Mouse (Mus musculus) midbrain, embryonic 14.5 days (tissue): ENCODE measurements at regions not wholly inside any gene's neighbourhood (a gene's known extent, or its start where the extent isn't known, plus 50 kb on each side); places are given as distances from the start of the nearest gene placed in this dataset.

Experiments used
- ATAC-seq: fragments of 200-750 bp; cut with Nextera tagmentation; 2 replicates; pipeline ENCODE4 v1.8.0; 2017; ENCODE audit warnings: moderate number of reproducible peaks, moderate library complexity; ENCODE audit not compliant: low FRiP score, low TSS enrichment
- DNase-seq: peaks from one replicate; pipeline ENCODE4 v3.0.0-alpha.2; 2015
- H3K27ac ChIP-seq: fragments of 300-500 bp; sonication (generic); replicated peaks from 2 replicates; pipeline ENCODE4 v1.5.1; 2014; ENCODE audit warnings: mild to moderate bottlenecking, low read depth, low read length, moderate library complexity
- H3K27me3 ChIP-seq: fragments of 300-500 bp; sonication (generic); 2 replicates; pipeline ENCODE4 v1.6.1; 2014; ENCODE audit warnings: low read length, control low read depth, mixed read lengths; ENCODE audit not compliant: control insufficient read depth, insufficient read depth
- H3K36me3 ChIP-seq: fragments of 300-500 bp; sonication (generic); 2 replicates; pipeline ENCODE4 v1.6.1; 2014; ENCODE audit warnings: low read length, control low read depth; ENCODE audit not compliant: control insufficient read depth, insufficient read depth
- H3K4me1 ChIP-seq: fragments of 300-500 bp; sonication (generic); 2 replicates; pipeline ENCODE4 v1.6.1; 2014; ENCODE audit warnings: mild to moderate bottlenecking, antibody characterized with exemption, low read length, control low read depth; ENCODE audit not compliant: control insufficient read depth, insufficient read depth
- H3K4me2 ChIP-seq: fragments of 300-500 bp; sonication (generic); 2 replicates; pipeline ENCODE4 v1.6.1; 2014; ENCODE audit warnings: mild to moderate bottlenecking, low read length, moderate library complexity
- H3K4me3 ChIP-seq: fragments of 300-500 bp; sonication (generic); replicated peaks from 2 replicates; pipeline ENCODE4 v1.5.1; 2014; ENCODE audit warnings: low read depth, low read length
- H3K9ac ChIP-seq: fragments of 300-500 bp; sonication (generic); replicated peaks from 2 replicates; pipeline ENCODE4 v1.6.1; 2014; ENCODE audit warnings: mild to moderate bottlenecking, low read length, moderate library complexity
- H3K9me3 ChIP-seq: fragments of 300-500 bp; sonication (generic); 2 replicates; pipeline ENCODE4 v1.6.1; 2016; ENCODE audit warnings: low read length, control low read depth, mixed read lengths; ENCODE audit not compliant: control insufficient read depth
- WGBS: fragments of 180-500 bp; shearing (Covaris S2); extraction: QIAGEN DNeasy Blood & Tissue Kit; methylation state at CpG from one replicate; pipeline ENCODE4 v1.1.7; 2014; 5-methylcytosine and 5-hydroxymethylcytosine counted together

- no peaks in the 10 kb centered on the region for H3K4me1 ChIP-seq
- WGBS = 87% methylated on average over 3 of the region's 3 CpGs
Measured at GRCm38 (mm10) chr1:81897241-81897640, 335.7 kb upstream of the Gm9747 start.

GRCm38 (mm10) chr1:81900843-81901242 lies 332.1 kb upstream of the Gm9747 start:
- Histone ChIP-seq H3K27me3 (no peaks in the 10 kb centered on the region), H3K4me2 (no peak overlapping the region), H3K9ac (no peak overlapping the region), H3K36me3 (no peaks in the 10 kb centered on the region), H3K27ac (no peak overlapping the region), H3K4me1 (no peaks in the 10 kb centered on the region), H3K9me3 (no peaks in the 10 kb centered on the region), H3K4me3 (no peak overlapping the region)
- DNase-seq (no peak), ATAC-seq (no peak)
- 80% methylated on average over 7 of the region's 7 CpGs for WGBS

More at GRCm38 (mm10) chr1:81897241-81897640, 335.7 kb upstream of the Gm9747 start:
- H3K9me3 ChIP-seq = no peaks in the 10 kb centered on the region
- no peak overlapping the region for H3K9ac ChIP-seq
- no peak for ATAC-seq
- no peak overlapping the region for H3K4me2 ChIP-seq
- no peak overlapping the region for H3K4me3 ChIP-seq
- no peak for DNase-seq
- H3K36me3 ChIP-seq = no peaks in the 10 kb centered on the region
- H3K27me3 ChIP-seq = no peaks in the 10 kb centered on the region
- no peak overlapping the region for H3K27ac ChIP-seq

- WGBS = 88% methylated on average over 3 of the region's 3 CpGs
- H3K27ac ChIP-seq = no peak overlapping the region
- no peak for ATAC-seq
- H3K4me2 ChIP-seq = no peak overlapping the region
- peak; percentile 1 for DNase-seq
- H3K4me3 ChIP-seq = no peak overlapping the region
- no peaks in the 10 kb centered on the region for H3K4me1 ChIP-seq
- no peak overlapping the region for H3K9ac ChIP-seq
- H3K27me3 ChIP-seq = no peaks in the 10 kb centered on the region
- no peaks in the 10 kb centered on the region for H3K36me3 ChIP-seq
- no peaks in the 10 kb centered on the region for H3K9me3 ChIP-seq
Measured at GRCm38 (mm10) chr1:81904056-81904455, 328.9 kb upstream of the Gm9747 start.

DNA sequence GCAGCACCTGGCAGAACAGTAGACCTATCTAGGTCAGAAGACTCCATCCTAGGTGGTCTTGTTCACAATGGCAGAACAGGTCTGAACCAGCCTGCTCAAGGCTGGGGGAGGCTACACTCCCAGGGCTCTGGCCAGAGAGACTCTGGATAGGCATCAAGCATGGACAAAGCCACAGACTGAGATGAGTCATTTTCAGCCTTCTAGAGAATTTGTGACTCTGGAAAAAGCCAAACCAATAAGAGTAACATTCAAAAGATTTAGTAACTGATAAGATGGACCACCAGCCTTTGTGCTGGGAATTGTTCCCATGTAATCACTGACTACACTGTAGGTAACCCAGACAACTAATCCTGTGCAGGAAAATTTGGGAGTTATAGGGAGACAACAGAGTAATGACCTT lies 320.3 kb upstream of the Gm9747 start:
- no peak for DNase-seq
- Histone ChIP-seq H3K4me2 (no peak overlapping the region), H3K4me1 (no peaks in the 10 kb centered on the region), H3K4me3 (no peak overlapping the region), H3K36me3 (no peaks in the 10 kb centered on the region), H3K27me3 (no peaks in the 10 kb centered on the region), H3K9me3 (no peaks in the 10 kb centered on the region), H3K27ac (no peak overlapping the region), H3K9ac (no peak overlapping the region)
- ATAC-seq = no peak

- no peak for DNase-seq
- no peaks in the 10 kb centered on the region for H3K9me3 ChIP-seq
- no peak overlapping the region for H3K4me3 ChIP-seq
- H3K27ac ChIP-seq = no peak overlapping the region
- H3K9ac ChIP-seq = no peak overlapping the region
- no peak overlapping the region for H3K4me2 ChIP-seq
- ATAC-seq = no peak
- 82% methylated on average over 4 of the region's 4 CpGs for WGBS
- H3K27me3 ChIP-seq = no peaks in the 10 kb centered on the region
- H3K4me1 ChIP-seq = no peaks in the 10 kb centered on the region
- H3K36me3 ChIP-seq = no peaks in the 10 kb centered on the region
Measured at GRCm38 (mm10) chr1:81913561-81913964, 319.3 kb upstream of the Gm9747 start.

DNA sequence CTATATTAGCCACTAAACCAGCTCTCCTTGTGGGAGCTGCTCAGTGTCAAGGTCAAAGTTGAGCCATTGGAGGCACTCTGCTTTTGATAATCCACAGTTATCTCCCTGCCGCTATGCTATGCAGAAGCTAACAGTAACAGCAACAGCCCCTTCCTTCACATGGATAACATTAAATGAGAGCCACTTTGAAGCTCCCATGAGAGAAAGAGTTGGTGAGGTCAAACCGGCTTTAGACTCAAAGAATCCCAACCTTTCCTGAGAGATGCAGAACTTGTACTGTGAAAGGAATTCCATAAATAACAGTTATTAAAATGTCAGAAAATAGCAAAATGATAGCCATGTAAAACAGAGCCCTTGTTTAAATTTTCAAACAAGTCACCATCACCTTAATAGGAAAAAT lies 316.1 kb upstream of the Gm9747 start:
- Histone ChIP-seq H3K27me3 (no peaks in the 10 kb centered on the region), H3K4me3 (no peak overlapping the region), H3K27ac (no peak overlapping the region), H3K9me3 (no peaks in the 10 kb centered on the region), H3K36me3 (no peaks in the 10 kb centered on the region), H3K4me2 (no peak overlapping the region), H3K4me1 (no peaks in the 10 kb centered on the region), H3K9ac (no peak overlapping the region)
- ATAC-seq = no peak
- WGBS = 88% methylated on average over 2 of the region's 2 CpGs
- no peak for DNase-seq

DNA sequence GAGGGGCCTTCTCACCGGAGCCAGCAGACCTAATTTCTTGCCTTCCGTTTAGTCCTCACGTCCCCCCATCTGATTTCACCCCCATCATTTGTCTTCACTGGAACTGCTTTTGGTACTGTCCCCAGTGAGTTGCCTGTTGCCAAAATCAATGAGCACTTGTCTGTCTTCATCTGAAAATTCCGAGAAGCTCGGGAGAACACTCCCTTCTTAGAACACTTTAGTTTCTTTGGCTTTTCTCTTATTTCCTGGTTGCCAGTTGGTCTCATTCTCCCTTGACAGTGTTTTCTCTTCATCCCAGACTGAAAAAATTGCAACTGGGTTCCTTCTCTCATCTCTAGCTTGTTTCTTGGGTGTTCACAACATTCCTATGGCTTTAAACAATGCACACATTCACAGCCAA lies 305.2 kb upstream of the Gm9747 start:
- no peak overlapping the region for H3K4me2 ChIP-seq
- no peak overlapping the region for H3K9ac ChIP-seq
- H3K9me3 ChIP-seq = no peaks in the 10 kb centered on the region
- H3K4me3 ChIP-seq = no peak overlapping the region
- DNase-seq (no peak), ATAC-seq (no peak)
- H3K4me1 ChIP-seq = no peaks in the 10 kb centered on the region
- WGBS = 91% methylated on average over 5 of the region's 5 CpGs
- H3K36me3 ChIP-seq = no peaks in the 10 kb centered on the region
- H3K27me3 ChIP-seq = no peaks in the 10 kb centered on the region
- H3K27ac ChIP-seq = no peak overlapping the region

- Histone ChIP-seq H3K4me2 (no peak overlapping the region), H3K27ac (no peak overlapping the region), H3K27me3 (no peaks in the 10 kb centered on the region), H3K9ac (no peak overlapping the region), H3K9me3 (no peaks in the 10 kb centered on the region), H3K36me3 (no peaks in the 10 kb centered on the region), H3K4me3 (no peak overlapping the region), H3K4me1 (no peaks in the 10 kb centered on the region)
- DNase-seq = no peak
- ATAC-seq = no peak
Measured at GRCm38 (mm10) chr1:81933064-81933463, 299.8 kb upstream of the Gm9747 start.

- H3K36me3 ChIP-seq = no peaks in the 10 kb centered on the region
- H3K27ac ChIP-seq = no peak overlapping the region
- no peaks in the 10 kb centered on the region for H3K9me3 ChIP-seq
- WGBS = 43% methylated on average over 5 of the region's 5 CpGs
- ATAC-seq = no peak
- H3K9ac ChIP-seq = no peak overlapping the region
- peak; percentile 33 for DNase-seq
- H3K4me3 ChIP-seq = no peak overlapping the region
- no peak overlapping the region for H3K4me2 ChIP-seq
- no peaks in the 10 kb centered on the region for H3K4me1 ChIP-seq
- no peaks in the 10 kb centered on the region for H3K27me3 ChIP-seq
Measured at GRCm38 (mm10) chr1:81945236-81945635, 287.7 kb upstream of the Gm9747 start.
